Mouse (Mus musculus): ENCODE results near the gene Taf6l. TPM values are rescaled to one million over a fixed set of nuclear protein-coding genes. Genes with fewer than 3 reads are reported as not detected.

The Taf6l gene
- polyA plus RNA-seq (2014; fragmentation: Illumina TruSeq; extraction: RNeasy Lipid Tissue Mini Kit (QIAGEN cat#74804); ENCODE audit: low read depth, low replicate concordance), result 0.77 TPM

GRCm38 (mm10) chr19:8786008-8786781, at the start of gene Taf6l:
TSS of gene Taf6l (minus strand) at chr19:8786417.

DNA sequence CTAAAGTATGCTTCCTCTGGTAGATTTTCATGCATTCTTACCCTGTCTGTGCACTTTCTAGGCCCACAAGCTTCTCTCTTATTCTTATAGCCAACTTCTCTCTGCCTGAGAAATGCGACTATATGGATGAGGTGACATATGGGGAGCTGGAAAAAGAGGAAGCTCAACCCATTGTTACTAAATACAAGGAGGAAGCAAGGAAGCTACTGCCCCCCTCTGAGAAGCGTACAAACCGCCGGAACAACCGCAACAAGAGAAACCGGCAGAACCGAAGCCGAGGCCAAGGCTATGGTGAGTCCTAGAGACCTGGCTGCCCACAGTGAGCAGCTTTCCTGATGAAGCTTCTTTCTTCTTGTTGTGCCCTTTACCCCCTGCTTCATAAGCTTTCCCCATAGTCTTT, 43.4 kb upstream of the Taf6l start, which contains the start of gene AC129217.1:
Gene AC129217.1 (plus strand): TSS at position 114 of the 400 bp plus-strand sequence.

GRCm38 (mm10) chr19:8819596-8820423, 33.6 kb upstream of the Taf6l start, which contains the start of gene Hnrnpul2:
TSS of gene Hnrnpul2 (plus strand) at chr19:8820010.

GRCm38 (mm10) chr19:8818801-8819595, 32.8 kb upstream of the Taf6l start, which contains the start of gene Ttc9c:
TSS of gene Ttc9c (minus strand) at chr19:8819333.

DNA sequence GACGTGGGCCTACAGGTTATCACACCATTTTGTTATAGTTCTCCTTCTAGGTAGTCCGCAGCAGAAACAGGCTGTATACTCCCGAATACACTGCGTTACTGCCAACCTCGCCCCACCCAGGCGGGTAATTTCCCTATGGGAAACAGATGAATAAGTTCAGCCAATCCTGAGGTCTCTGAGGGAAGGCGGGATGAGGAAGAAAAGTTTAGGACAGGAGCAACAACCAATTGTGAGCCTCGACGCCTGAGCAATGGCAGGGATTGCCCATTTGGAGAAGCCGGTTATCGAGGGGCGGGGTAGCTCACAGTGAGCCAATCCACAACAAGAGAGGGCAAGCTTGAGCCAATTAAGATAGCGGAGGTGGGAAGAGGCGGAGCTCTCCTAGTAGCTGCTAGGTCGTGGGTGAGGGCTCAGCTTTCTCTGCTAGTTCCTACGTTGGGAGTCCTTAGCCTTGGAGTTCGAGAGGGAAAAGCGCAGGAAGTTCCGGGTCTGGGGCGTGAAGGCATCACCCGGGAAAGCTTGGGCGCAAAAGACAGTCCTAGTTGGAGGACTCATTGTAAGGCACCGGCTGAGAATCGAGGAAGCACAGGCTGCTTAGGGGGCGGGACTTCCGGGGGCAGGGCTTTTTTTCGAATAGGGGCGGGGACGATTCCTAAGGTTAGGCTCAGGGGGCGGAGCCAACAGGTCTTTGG, 16.1 kb upstream of the Taf6l start, which contains the start of gene Zbtb3:
Gene Zbtb3 (plus strand): TSS at position 426 of the 692 bp plus-strand sequence.

GRCm38 (mm10) chr19:8798264-8798946, 12.2 kb upstream of the Taf6l start, which contains the start of gene Polr2g:
TSS of gene Polr2g (minus strand) at chr19:8798577.

DNA sequence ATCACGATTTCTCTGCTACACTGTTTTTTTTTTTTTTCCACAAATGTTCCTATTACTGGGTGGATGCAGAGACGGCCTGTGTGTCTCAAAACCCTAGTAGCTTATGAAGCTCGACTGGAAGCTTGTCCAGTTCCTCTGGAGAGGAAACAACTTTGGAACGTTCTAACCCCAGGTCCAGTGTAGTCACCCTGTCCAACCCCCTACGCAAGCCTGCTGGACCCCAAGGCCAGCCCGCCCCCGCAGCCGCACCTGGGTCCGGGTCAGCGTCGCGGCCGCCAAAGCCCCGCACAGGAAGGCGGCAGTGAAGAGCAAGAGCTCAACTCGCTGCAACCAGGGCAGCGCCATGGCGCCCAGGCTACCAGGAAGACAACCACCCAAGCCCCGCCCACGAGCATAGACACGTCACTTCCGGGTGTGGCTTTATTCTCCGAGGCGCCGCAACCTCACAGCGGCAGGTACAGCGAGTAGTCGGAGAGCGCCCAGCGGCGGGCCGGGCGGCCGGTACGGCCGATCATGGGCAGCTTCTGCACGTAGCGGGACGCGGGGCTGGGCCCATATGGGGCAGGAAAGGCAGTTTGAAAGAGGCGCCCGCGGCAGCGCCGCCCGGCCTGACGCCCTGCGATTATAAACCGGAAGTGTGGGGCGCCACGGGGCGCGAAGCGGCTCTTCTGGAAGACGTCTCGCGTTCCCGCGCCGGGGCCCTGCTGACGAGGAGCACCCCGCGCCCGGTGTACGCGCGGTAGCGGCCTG, 12.0 kb downstream of the Taf6l start, which contains the start of gene Tmem179b:
Gene Tmem179b (minus strand): TSS at position 382 of the 750 bp plus-strand sequence.

GRCm38 (mm10) chr19:8770567-8771270, 15.5 kb downstream of the Taf6l start, which contains the start of gene Tmem223:
TSS of gene Tmem223 (plus strand) at chr19:8770996.

GRCm38 (mm10) chr19:8756635-8757387, 29.4 kb downstream of the Taf6l start, which contains the start of gene Nxf1:
TSS of gene Nxf1 (plus strand) at chr19:8757073.

DNA sequence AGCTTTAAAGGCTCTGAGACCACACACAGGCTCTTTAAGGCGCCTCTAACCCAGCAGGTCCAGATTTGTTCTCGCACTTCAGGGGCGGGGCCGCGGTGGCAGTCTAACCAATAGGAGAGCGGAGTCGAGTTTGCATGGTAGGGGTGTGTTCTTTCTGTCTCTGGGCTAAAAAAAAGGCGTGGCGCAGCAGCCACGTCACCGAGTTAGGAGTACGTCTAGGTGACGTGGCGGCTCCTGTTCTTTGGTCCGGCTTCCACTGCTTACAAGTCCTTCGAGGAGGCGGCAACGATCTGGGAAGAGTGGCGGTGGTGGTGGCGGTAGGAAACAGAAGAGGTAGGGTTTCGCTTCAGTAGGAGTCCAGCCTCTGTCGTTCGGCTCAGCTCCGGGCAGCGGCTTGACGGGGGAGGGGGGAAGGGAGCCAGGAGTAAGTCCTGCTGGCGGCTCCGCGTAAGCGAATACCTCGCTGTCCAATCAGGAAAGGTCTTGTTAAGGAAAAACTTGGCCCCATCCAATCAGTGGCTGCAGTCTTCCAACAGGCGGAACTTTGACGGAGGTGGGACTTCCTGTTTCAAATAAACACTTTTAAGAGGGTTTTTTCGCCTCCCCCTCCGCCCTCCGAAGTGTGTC, 44.9 kb downstream of the Taf6l start, which contains the start of gene Stx5a:
Gene Stx5a (plus strand): TSS at position 171 of the 627 bp plus-strand sequence.

GRCm38 (mm10) chr19:8740603-8741002, 45.6 kb downstream of the Taf6l start, which contains the start of gene 1700092M07Rik:
TSS of gene 1700092M07Rik (plus strand) at chr19:8740718.

DNA sequence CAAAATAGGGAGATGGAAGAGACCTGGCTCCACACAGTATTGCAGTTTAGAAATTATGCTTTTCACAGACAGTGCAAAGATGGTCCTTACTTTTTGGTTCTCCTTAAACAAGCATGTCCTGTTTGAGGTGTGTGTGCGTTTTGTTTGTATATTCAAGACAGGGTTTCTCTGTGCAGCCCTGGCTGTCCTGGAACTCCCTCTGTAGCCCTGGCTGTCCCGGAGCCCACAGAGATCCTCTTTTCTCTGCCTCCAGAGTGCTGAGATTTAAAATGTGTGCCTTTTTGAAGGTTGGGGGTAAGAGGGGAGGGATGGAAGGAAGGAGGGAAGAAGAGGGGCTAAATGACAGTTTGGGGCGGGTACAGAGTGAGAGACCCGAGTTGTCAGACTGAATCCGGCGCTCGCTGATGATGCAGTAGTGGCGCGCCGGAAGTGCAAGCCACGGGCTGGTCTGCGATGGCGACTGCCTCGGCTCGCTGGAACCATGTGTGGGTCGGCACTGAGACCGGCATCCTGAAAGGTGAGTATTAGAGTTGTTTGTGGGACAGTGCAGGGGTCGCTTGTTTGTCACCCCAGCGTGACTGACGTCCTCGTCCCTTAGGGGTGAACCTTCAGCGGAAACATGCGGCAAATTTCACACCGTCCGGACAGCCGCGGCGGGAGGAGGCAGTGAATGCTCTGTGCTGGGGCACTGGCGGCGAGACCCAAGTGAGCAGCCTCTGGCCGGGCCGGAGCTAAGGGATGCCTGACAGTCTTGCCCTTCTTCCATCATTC, 50.6 kb downstream of the Taf6l start, which contains the start of gene Wdr74:
Gene Wdr74 (plus strand): TSS at position 439 of the 771 bp plus-strand sequence.

Other genes with a start within 250 kb of the Taf6l start
- gene Slc22a8, start 195.2 kb downstream of the Taf6l start, polyA plus RNA-seq (2014; fragmentation: Illumina TruSeq; extraction: RNeasy Lipid Tissue Mini Kit (QIAGEN cat#74804); ENCODE audit: low read depth, low replicate concordance), result 94.7 TPM
- gene Slc22a6, start 168.4 kb downstream of the Taf6l start, polyA plus RNA-seq (2014; fragmentation: Illumina TruSeq; extraction: RNeasy Lipid Tissue Mini Kit (QIAGEN cat#74804); ENCODE audit: low read depth, low replicate concordance), result 75.4 TPM
- not detected for gene Chrm1, start 122.6 kb downstream of the Taf6l start, polyA plus RNA-seq (2014; fragmentation: Illumina TruSeq; extraction: RNeasy Lipid Tissue Mini Kit (QIAGEN cat#74804); ENCODE audit: low read depth, low replicate concordance)
- gene Slc3a2, start 63.0 kb downstream of the Taf6l start, polyA plus RNA-seq (2014; fragmentation: Illumina TruSeq; extraction: RNeasy Lipid Tissue Mini Kit (QIAGEN cat#74804); ENCODE audit: low read depth, low replicate concordance), result 283 TPM
- 6.9 TPM for gene Wdr74, start 50.6 kb downstream of the Taf6l start, polyA plus RNA-seq (2014; fragmentation: Illumina TruSeq; extraction: RNeasy Lipid Tissue Mini Kit (QIAGEN cat#74804); ENCODE audit: low read depth, low replicate concordance)
- gene 1700092M07Rik, start 45.7 kb downstream of the Taf6l start, polyA plus RNA-seq (2014; fragmentation: Illumina TruSeq; extraction: RNeasy Lipid Tissue Mini Kit (QIAGEN cat#74804); ENCODE audit: low read depth, low replicate concordance), result not detected
- gene Stx5a, start 45.0 kb downstream of the Taf6l start, polyA plus RNA-seq (2014; fragmentation: Illumina TruSeq; extraction: RNeasy Lipid Tissue Mini Kit (QIAGEN cat#74804); ENCODE audit: low read depth, low replicate concordance), result 39.9 TPM
- gene Nxf1, start 29.3 kb downstream of the Taf6l start, polyA plus RNA-seq (2014; fragmentation: Illumina TruSeq; extraction: RNeasy Lipid Tissue Mini Kit (QIAGEN cat#74804); ENCODE audit: low read depth, low replicate concordance), result 50.7 TPM
- 44.7 TPM for gene Tmem223, start 15.4 kb downstream of the Taf6l start, polyA plus RNA-seq (2014; fragmentation: Illumina TruSeq; extraction: RNeasy Lipid Tissue Mini Kit (QIAGEN cat#74804); ENCODE audit: low read depth, low replicate concordance)
- gene Tmem179b, start 11.9 kb downstream of the Taf6l start, polyA plus RNA-seq (2014; fragmentation: Illumina TruSeq; extraction: RNeasy Lipid Tissue Mini Kit (QIAGEN cat#74804); ENCODE audit: low read depth, low replicate concordance), result 44.0 TPM
- gene Polr2g, start 12.2 kb upstream of the Taf6l start, polyA plus RNA-seq (2014; fragmentation: Illumina TruSeq; extraction: RNeasy Lipid Tissue Mini Kit (QIAGEN cat#74804); ENCODE audit: low read depth, low replicate concordance), result 71.4 TPM
- 0.28 TPM for gene Zbtb3, start 16.1 kb upstream of the Taf6l start, polyA plus RNA-seq (2014; fragmentation: Illumina TruSeq; extraction: RNeasy Lipid Tissue Mini Kit (QIAGEN cat#74804); ENCODE audit: low read depth, low replicate concordance)
- gene Ttc9c, start 32.9 kb upstream of the Taf6l start, polyA plus RNA-seq (2014; fragmentation: Illumina TruSeq; extraction: RNeasy Lipid Tissue Mini Kit (QIAGEN cat#74804); ENCODE audit: low read depth, low replicate concordance), result 58.2 TPM
- 109 TPM for gene Hnrnpul2, start 33.6 kb upstream of the Taf6l start, polyA plus RNA-seq (2014; fragmentation: Illumina TruSeq; extraction: RNeasy Lipid Tissue Mini Kit (QIAGEN cat#74804); ENCODE audit: low read depth, low replicate concordance)
- not detected for gene AC129217.1, start 43.4 kb upstream of the Taf6l start, polyA plus RNA-seq (2014; fragmentation: Illumina TruSeq; extraction: RNeasy Lipid Tissue Mini Kit (QIAGEN cat#74804); ENCODE audit: low read depth, low replicate concordance)
- 21.8 TPM for gene Bscl2, start 51.0 kb upstream of the Taf6l start, polyA plus RNA-seq (2014; fragmentation: Illumina TruSeq; extraction: RNeasy Lipid Tissue Mini Kit (QIAGEN cat#74804); ENCODE audit: low read depth, low replicate concordance)
- not detected for gene Gng3, start 52.8 kb upstream of the Taf6l start, polyA plus RNA-seq (2014; fragmentation: Illumina TruSeq; extraction: RNeasy Lipid Tissue Mini Kit (QIAGEN cat#74804); ENCODE audit: low read depth, low replicate concordance)
- gene Lrrn4cl, start 64.4 kb upstream of the Taf6l start, polyA plus RNA-seq (2014; fragmentation: Illumina TruSeq; extraction: RNeasy Lipid Tissue Mini Kit (QIAGEN cat#74804); ENCODE audit: low read depth, low replicate concordance), result 0.69 TPM
- gene Ubxn1, start 85.1 kb upstream of the Taf6l start, polyA plus RNA-seq (2014; fragmentation: Illumina TruSeq; extraction: RNeasy Lipid Tissue Mini Kit (QIAGEN cat#74804); ENCODE audit: low read depth, low replicate concordance), result 17.7 TPM
- 6.6 TPM for gene Uqcc3, start 94.5 kb upstream of the Taf6l start, polyA plus RNA-seq (2014; fragmentation: Illumina TruSeq; extraction: RNeasy Lipid Tissue Mini Kit (QIAGEN cat#74804); ENCODE audit: low read depth, low replicate concordance)
- gene Lbhd1, start 97.3 kb upstream of the Taf6l start, polyA plus RNA-seq (2014; fragmentation: Illumina TruSeq; extraction: RNeasy Lipid Tissue Mini Kit (QIAGEN cat#74804); ENCODE audit: low read depth, low replicate concordance), result 56.4 TPM
- gene Gm49403, start 97.5 kb upstream of the Taf6l start, polyA plus RNA-seq (2014; fragmentation: Illumina TruSeq; extraction: RNeasy Lipid Tissue Mini Kit (QIAGEN cat#74804); ENCODE audit: low read depth, low replicate concordance), result not detected
- 17.3 TPM for gene 1810009A15Rik, start 102.4 kb upstream of the Taf6l start, polyA plus RNA-seq (2014; fragmentation: Illumina TruSeq; extraction: RNeasy Lipid Tissue Mini Kit (QIAGEN cat#74804); ENCODE audit: low read depth, low replicate concordance)
- gene Gm49416, start 102.5 kb upstream of the Taf6l start, polyA plus RNA-seq (2014; fragmentation: Illumina TruSeq; extraction: RNeasy Lipid Tissue Mini Kit (QIAGEN cat#74804); ENCODE audit: low read depth, low replicate concordance), result not detected
- gene Ints5, start 106.6 kb upstream of the Taf6l start, polyA plus RNA-seq (2014; fragmentation: Illumina TruSeq; extraction: RNeasy Lipid Tissue Mini Kit (QIAGEN cat#74804); ENCODE audit: low read depth, low replicate concordance), result 0.32 TPM
- gene Ganab, start 111.7 kb upstream of the Taf6l start, polyA plus RNA-seq (2014; fragmentation: Illumina TruSeq; extraction: RNeasy Lipid Tissue Mini Kit (QIAGEN cat#74804); ENCODE audit: low read depth, low replicate concordance), result 80.0 TPM
- gene B3gat3, start 134.0 kb upstream of the Taf6l start, polyA plus RNA-seq (2014; fragmentation: Illumina TruSeq; extraction: RNeasy Lipid Tissue Mini Kit (QIAGEN cat#74804); ENCODE audit: low read depth, low replicate concordance), result 5.2 TPM
- gene Rom1, start 142.9 kb upstream of the Taf6l start, polyA plus RNA-seq (2014; fragmentation: Illumina TruSeq; extraction: RNeasy Lipid Tissue Mini Kit (QIAGEN cat#74804); ENCODE audit: low read depth, low replicate concordance), result 0.40 TPM
- 2.1 TPM for gene Eml3, start 143.1 kb upstream of the Taf6l start, polyA plus RNA-seq (2014; fragmentation: Illumina TruSeq; extraction: RNeasy Lipid Tissue Mini Kit (QIAGEN cat#74804); ENCODE audit: low read depth, low replicate concordance)
- gene Mta2, start 155.5 kb upstream of the Taf6l start, polyA plus RNA-seq (2014; fragmentation: Illumina TruSeq; extraction: RNeasy Lipid Tissue Mini Kit (QIAGEN cat#74804); ENCODE audit: low read depth, low replicate concordance), result 47.2 TPM
- gene Tut1, start 167.4 kb upstream of the Taf6l start, polyA plus RNA-seq (2014; fragmentation: Illumina TruSeq; extraction: RNeasy Lipid Tissue Mini Kit (QIAGEN cat#74804); ENCODE audit: low read depth, low replicate concordance), result 2.3 TPM
- 56.6 TPM for gene Eef1g, start 180.6 kb upstream of the Taf6l start, polyA plus RNA-seq (2014; fragmentation: Illumina TruSeq; extraction: RNeasy Lipid Tissue Mini Kit (QIAGEN cat#74804); ENCODE audit: low read depth, low replicate concordance)
- 25.5 TPM for gene Ahnak, start 202.9 kb upstream of the Taf6l start, polyA plus RNA-seq (2014; fragmentation: Illumina TruSeq; extraction: RNeasy Lipid Tissue Mini Kit (QIAGEN cat#74804); ENCODE audit: low read depth, low replicate concordance)